Mouse (Mus musculus) spleen, adult 2 months (tissue): ENCODE data around the gene Tmem56. TPM values are rescaled to one million over a fixed set of nuclear protein-coding genes. Genes with fewer than 3 reads are reported as not detected.

Source experiments
- DNase-seq, 2 experiments: peaks; one replicate each; pipeline versions ENCODE4 v3.0.0 to v3.0.0-alpha.2; 2012 to 2021; ENCODE audit warnings: low spot score in 2 of 2, low read depth in 1 of 2
- H3K27ac ChIP-seq: fragments of 200-500 bp; 2 replicates; pipeline ENCODE4 v1.5.1; 2012; ENCODE audit warnings: low read length, inconsistent platforms; ENCODE audit not compliant: insufficient read depth
- H3K27me3 ChIP-seq: fragments of 200-500 bp; 2 replicates; pipeline ENCODE4 v1.6.1; 2012; ENCODE audit warnings: mild to moderate bottlenecking, moderate library complexity, low read length, inconsistent platforms; ENCODE audit not compliant: control insufficient read depth, insufficient read depth
- H3K36me3 ChIP-seq: fragments of 200-500 bp; 2 replicates; pipeline ENCODE4 v1.6.1; 2012; ENCODE audit warnings: mild to moderate bottlenecking, low read length, inconsistent platforms; ENCODE audit not compliant: control insufficient read depth, insufficient read depth
- H3K4me1 ChIP-seq: fragments of 200-500 bp; 2 replicates; pipeline ENCODE4 v1.6.1; 2011; ENCODE audit warnings: inconsistent platforms; ENCODE audit not compliant: control insufficient read depth, insufficient read depth, insufficient read length
- H3K4me3 ChIP-seq: fragments of 200-500 bp; 2 replicates; pipeline ENCODE4 v1.5.1; 2011; ENCODE audit warnings: mild to moderate bottlenecking, inconsistent platforms; ENCODE audit not compliant: insufficient read depth, insufficient read length; ENCODE audit errors: extremely low read depth
- CTCF ChIP-seq: fragments of 200-500 bp; IDR thresholded peaks from 2 replicates; pipeline ENCODE4 v1.5.1; 2011; ENCODE audit warnings: mild to moderate bottlenecking, inconsistent platforms; ENCODE audit not compliant: insufficient read depth, insufficient read length, insufficient replicate concordance; ENCODE audit errors: extremely low read depth
- POLR2A ChIP-seq: fragments of 200-500 bp; IDR thresholded peaks from 2 replicates; pipeline ENCODE4 v1.6.1; 2011; ENCODE audit warnings: low read depth, low read length, inconsistent platforms
- WGBS: fragments of 180-500 bp; shearing (Covaris S2); methylation state at CpG from one replicate; pipeline ENCODE4 v1.1.7; 2018; 5-methylcytosine and 5-hydroxymethylcytosine counted together
- polyA plus RNA-seq: library from polyadenylated mRNA; depleted of rRNA; stranded (reverse); fragments of >200 nt; gene quantifications from 2 replicates; pipeline ENCODE4 v1.2.3, GENCODE M21; 2012

Gene Tmem56
- polyA plus RNA-seq, 1 experiment, result 0.37 TPM

DNA sequence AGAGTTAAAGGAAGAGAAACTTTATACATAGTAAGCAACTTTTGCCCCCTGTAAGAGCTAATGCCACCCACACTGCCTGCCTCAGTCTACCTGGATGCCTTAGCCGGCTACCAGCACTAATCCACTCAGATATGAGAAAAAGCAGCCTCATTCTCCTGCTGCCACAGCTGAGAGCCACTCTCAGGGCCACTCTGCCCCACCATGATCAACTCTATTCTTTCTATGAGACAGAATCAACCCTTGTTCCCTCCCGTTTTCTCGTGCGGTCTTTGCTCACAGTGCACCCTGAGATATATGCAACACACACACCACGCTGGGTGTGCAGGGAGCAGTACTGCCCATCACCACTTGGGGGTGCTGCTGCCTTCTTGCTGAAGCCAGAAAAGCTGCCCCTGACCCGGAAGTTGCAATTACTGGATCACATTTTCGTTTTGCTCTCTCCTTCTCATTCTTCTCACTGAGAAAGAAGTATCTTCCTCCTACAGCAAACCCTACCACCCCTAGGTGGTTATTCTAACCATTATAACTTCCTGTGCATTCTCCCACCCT, 119.6 kb downstream of the Tmem56 start:
- WGBS, result 49% methylated on average over 7 of the region's 7 CpGs
- DNase-seq, result peak; percentile 60 to 72
- TF ChIP-seq POLR2A, result no peak
- TF ChIP-seq CTCF, result peak; percentile 82; the same call in 1 of the 2 replicates
- peaks cover 6% of the 10 kb centered on the region; the same call in 1 of the 2 replicates for H3K4me1 ChIP-seq
- no peak overlapping the region for H3K4me3 ChIP-seq
- H3K36me3 ChIP-seq, result no peaks in the 10 kb centered on the region
- H3K27ac ChIP-seq, result no peak overlapping the region
- H3K27me3 ChIP-seq, result no peaks in the 10 kb centered on the region

DNA sequence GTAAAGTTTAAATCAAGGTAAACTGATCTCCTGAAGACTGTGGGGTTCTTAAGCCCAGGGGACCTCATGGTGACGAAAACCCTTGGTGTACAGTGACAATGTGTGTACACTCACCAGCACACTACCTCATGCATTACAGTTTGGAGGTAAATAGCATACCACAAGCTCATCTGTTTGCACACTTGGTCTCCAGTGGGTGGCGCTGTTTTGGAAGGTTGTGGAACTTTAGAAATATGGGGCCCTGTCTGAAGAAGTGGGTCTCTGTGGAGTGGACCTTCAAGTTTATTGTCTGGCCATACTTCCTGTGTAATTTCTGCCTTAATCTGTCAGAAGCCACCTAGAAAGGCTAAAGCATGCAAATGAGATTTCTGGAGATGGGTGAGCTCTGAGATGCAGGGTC, 121.2 kb downstream of the Tmem56 start:
- no peaks in the 10 kb centered on the region for H3K27me3 ChIP-seq
- WGBS, result 45% methylated on average over 2 of the region's 2 CpGs
- DNase-seq, result peak; percentile 11
- no peak overlapping the region for H3K4me3 ChIP-seq
- H3K36me3 ChIP-seq, result no peaks in the 10 kb centered on the region
- peaks cover 6% of the 10 kb centered on the region; the same call in 1 of the 2 replicates for H3K4me1 ChIP-seq
- H3K27ac ChIP-seq, result no peak overlapping the region
- no peak for TF ChIP-seq CTCF
- no peak for TF ChIP-seq POLR2A

DNA sequence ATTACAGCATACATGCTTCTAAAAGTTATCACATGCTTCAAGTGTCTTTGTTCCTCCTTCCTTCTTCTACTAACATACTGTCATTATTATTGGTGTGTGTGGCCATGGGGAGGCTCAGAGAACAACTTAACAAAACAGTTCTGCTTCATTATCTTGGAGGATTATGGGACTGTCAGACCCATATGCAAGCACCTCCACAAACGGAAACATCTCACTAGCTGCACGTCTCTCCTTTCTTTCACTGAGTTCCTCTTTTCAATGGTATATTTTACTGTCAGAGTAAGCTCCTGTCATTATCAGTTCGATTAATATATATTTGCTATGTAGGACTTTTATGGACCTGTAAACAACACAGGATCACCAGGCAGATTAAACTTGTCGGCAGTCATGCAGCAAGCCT, 122.5 kb downstream of the Tmem56 start:
- no peaks in the 10 kb centered on the region for H3K36me3 ChIP-seq
- no peaks in the 10 kb centered on the region for H3K27me3 ChIP-seq
- peak in 1 of 2 experiments; percentile 9 for DNase-seq
- peaks cover 6% of the 10 kb centered on the region; the same call in 1 of the 2 replicates for H3K4me1 ChIP-seq
- no peak overlapping the region for H3K4me3 ChIP-seq
- H3K27ac ChIP-seq, result no peak overlapping the region
- no peak for TF ChIP-seq CTCF
- WGBS, result 15% methylated on average over 4 of the region's 4 CpGs

DNA sequence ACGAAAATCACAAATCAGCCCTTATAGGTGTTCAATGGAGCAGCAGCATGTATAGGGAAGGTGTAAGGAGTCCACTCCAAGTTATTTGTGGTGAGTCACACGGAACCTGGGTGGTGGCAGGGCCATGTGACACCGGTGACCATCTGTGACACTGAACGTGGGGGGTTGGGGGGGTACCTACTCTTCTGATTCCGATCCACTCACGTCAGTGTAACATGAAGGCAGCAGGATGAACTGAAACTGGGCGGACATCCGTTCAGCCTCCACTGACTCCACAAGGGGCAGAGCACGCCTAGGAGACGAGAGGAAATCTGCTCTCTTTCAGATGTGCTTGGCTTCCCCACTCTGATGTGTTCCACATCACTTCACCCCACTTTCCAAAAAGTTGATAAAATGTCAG, 123.3 kb downstream of the Tmem56 start:
- 0 out of 2 replicates have a peak overlapping the region, but pooled peaks have one; percentile 16 for H3K4me3 ChIP-seq
- H3K36me3 ChIP-seq, result no peaks in the 10 kb centered on the region
- H3K27me3 ChIP-seq, result no peaks in the 10 kb centered on the region
- peak; percentile 15 to 52 for DNase-seq
- peak overlapping the region; percentile 25; the same call in 1 of the 2 replicates for H3K27ac ChIP-seq
- TF ChIP-seq POLR2A, result no peak
- no peak for TF ChIP-seq CTCF
- WGBS, result 17% methylated on average over 10 of the region's 10 CpGs
- peaks cover 6% of the 10 kb centered on the region; the same call in 1 of the 2 replicates for H3K4me1 ChIP-seq

DNA sequence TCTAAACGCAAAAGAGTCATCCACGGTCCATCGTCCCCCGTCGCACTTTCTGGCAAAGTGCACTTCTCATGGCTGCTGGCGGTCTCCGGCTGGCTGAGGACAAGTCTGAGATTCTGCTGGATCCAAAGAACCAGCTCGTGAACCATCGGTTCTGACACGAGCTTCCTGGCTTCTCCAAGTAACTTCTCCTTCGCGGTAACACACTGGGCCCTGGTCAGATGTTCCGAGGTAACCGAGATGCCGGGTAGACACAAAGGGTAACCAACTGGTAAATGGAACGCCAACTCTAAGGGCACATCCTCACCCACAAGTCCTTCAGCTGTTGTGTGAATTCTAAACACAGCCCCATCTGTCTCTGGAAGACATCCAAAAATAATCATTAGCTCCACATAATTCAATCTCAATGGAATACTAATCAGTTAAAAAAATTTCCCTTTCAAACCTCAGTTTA, 124.0 kb downstream of the Tmem56 start:
- H3K4me3 ChIP-seq, result no peak overlapping the region
- TF ChIP-seq CTCF (no peak), POLR2A (no peak)
- H3K27ac ChIP-seq, result no peak overlapping the region
- 92% methylated on average over 16 of the region's 16 CpGs for WGBS
- H3K27me3 ChIP-seq, result no peaks in the 10 kb centered on the region
- peaks cover 6% of the 10 kb centered on the region; the same call in 1 of the 2 replicates for H3K4me1 ChIP-seq
- no peak for DNase-seq
- H3K36me3 ChIP-seq, result no peaks in the 10 kb centered on the region

DNA sequence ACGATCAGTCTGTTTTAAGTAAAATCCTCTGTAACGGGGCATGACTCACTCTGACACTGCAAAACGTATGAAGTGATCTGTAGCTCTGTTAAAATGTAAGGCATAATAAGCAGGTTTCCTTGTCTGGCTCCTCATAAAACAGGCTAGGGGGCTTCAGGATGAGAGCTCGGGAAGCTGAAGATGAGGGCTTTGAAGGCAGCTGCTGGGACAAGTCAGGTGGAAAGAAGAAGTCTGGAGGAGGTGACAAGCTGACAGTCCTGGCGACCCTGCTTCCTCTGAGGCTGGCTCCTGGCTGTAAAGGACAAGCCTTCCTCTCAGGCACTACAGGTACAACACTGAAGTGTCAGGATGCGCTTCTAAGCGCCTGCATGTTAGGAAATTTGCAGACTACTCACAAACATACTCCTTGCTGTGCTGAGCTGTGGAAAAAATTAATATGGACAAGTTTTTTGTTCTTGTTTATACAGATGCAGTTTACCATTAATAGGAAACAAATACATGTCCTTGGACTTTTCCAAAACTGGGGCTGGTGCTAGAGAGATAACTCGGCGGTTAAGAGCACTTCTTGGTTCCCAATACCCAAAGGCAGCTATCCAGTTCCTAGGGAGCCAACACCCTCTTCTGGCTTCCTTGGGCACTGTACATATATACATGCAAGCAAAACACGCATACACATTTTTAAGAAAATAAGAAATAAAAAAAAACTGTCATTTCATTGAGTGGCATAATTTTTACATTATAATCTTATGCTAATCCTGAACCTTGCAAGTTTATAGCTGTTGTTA, 125.2 kb downstream of the Tmem56 start:
- 72% methylated on average over 10 of the region's 10 CpGs for WGBS
- Histone ChIP-seq H3K27me3 (no peaks in the 10 kb centered on the region), H3K27ac (no peak overlapping the region), H3K4me1 (peaks cover 6% of the 10 kb centered on the region; the same call in 1 of the 2 replicates), H3K36me3 (no peaks in the 10 kb centered on the region), H3K4me3 (no peak overlapping the region)
- DNase-seq, result no peak
- no peak for TF ChIP-seq POLR2A
- TF ChIP-seq CTCF, result no peak
